Mouse (Mus musculus): ENCODE measurements around the gene Cd38. TPM values are rescaled to one million over a fixed set of nuclear protein-coding genes. Genes with fewer than 3 reads are reported as not detected.

The Cd38 gene
- total RNA-seq (2021): 10 to 100 TPM; 13.2 to 14.4 TPM
- long read RNA-seq, experiment 1, transcript Cd38-201 (8 exons, 3,270 nt): major isoform, 22 of 24 reads
- long read RNA-seq, experiment 1, partial matches to known transcripts: 0 of 24 reads
- long read RNA-seq, experiment 1, other reads (novel, unspliced or antisense): 2 of 24 reads
- long read RNA-seq, experiment 2, transcript Cd38-201 (8 exons, 3,270 nt): major isoform, 32 of 32 reads
- long read RNA-seq, experiment 2, partial matches to known transcripts: 0 of 32 reads
- long read RNA-seq, experiment 2, other reads (novel, unspliced or antisense): 0 of 32 reads

DNA sequence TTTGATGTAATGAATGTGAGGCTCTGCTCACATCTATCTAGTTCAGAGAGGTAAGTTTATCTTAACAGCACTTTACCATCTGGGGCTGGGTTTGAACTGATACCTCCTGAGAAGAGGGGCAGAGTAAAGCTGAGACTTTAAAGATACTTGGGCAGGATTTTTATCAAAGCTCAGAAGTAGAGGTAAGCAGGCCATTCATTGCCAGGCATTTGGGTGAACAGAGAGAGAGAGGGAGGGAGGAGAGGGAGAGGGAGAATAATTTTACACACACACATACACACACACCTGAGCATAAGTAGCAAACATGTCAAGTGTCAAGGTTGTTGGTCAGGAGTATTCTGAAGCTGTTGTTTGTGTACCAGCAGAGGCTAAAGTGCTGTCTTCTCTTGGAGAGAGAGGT lies at the start of gene Cd38:
Gene Cd38 (plus strand): TSS at position 301 of the 400 bp plus-strand sequence.
- no peak for DNase-seq (ENCODE audit: low spot score in 2 of 2)

DNA sequence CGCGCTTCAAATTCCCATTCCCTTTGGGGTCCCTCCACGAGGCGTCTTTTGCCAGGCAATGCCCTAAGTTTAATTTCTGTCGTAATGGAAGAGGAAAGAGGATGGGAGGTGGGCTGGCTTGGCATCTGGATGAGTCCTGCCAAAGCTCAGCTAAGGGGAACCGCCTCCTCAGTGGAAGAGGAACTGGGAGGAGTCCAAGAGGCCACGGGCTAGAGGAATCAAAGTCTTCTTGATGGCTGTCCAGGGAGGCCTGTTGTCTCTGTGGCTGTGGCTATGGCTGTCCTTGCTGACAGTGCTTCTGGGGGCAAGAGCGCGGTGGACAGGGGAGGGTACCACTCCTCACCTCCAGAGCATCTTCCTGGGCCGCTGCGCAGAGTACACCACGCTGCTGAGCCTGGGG lies 49.7 kb upstream of the Cd38 start, which contains the start of gene Bst1:
Gene Bst1 (plus strand): TSS at position 191 of the 400 bp plus-strand sequence.
- DNase-seq (ENCODE audit: low spot score in 2 of 2): no peak

DNA sequence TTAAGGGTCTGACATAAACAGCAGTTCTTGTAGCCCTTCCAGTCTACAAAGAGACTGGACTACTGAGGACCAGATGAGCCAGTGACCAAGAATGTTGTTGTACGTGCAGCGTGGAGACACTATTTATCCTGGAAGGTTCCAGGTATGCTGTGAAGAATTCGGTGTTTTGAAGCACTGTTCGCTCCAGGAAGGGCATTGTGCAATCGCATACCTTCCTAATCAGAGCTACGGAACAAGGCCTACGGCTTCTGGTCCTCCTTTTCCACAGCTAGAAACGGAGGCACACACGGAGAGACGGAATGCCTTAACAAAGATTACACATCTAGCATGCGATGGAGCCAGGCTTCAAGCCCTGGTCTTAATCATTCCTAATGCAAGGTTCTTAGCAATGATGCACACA lies 47.6 kb upstream of the Cd38 start:
- no peak for DNase-seq (ENCODE audit: low spot score in 2 of 2)

DNA sequence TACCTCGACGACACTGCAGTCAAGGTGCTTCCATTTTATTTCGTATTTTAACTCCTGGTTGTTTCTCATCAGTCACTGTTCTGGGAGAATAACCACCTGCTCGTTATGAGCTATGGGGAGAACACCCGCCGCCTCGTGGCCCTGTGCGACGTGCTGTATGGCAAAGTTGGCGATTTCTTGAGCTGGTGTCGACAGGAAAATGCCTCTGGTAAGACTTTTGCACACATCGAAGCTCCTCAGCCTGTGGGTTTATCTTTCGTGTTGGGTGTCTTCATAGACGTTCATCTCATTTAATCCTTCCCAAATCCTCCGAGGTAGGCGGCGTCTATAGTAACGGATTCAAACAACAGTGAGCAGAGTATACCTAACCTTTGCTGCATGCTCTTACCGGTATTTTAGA lies 46.8 kb upstream of the Cd38 start, which contains the start of gene Fbxl5:
Gene Fbxl5 (minus strand): TSS at position 101 of the 400 bp plus-strand sequence.
- no peak for DNase-seq (ENCODE audit: low spot score in 2 of 2)

DNA sequence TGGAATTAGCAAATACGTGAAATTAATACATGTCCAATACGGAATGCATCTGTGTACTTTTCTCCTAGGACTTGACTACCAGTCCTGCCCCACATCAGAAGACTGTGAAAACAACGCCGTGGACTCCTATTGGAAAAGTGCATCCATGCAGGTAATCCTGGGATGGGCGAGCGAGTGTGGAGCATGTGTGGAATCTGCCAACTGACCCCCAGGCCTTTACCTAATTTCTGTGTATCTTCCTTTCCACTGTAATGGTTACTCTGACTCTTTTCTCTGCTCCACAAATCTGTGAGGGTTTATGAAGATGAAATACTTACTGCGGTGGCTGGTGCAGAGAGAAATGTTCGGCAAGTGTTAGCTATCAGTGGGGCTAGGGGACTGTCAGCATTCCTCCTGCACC lies 46.2 kb upstream of the Cd38 start:
- no peak for DNase-seq (ENCODE audit: low spot score in 2 of 2)

DNA sequence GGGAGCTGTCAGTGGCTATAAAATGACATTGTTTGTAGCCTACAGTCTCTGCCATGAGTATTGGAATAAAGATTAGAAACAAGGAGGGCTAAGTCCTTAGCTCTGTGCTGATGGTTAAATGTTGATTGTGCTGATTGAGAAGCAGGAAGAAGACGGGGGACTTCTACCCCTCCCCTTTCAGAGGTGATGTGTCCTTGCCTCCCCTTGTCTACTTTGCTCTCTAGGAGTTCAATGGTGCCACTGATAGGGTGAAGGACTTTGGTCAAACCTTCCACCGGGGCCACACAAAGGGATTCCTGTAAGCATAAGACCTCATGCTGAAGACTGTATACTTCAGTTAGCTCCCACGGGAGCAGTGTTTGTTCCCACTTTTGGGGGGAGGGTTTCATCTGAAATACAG lies 45.5 kb upstream of the Cd38 start:
- DNase-seq (ENCODE audit: low spot score in 2 of 2): no peak

DNA sequence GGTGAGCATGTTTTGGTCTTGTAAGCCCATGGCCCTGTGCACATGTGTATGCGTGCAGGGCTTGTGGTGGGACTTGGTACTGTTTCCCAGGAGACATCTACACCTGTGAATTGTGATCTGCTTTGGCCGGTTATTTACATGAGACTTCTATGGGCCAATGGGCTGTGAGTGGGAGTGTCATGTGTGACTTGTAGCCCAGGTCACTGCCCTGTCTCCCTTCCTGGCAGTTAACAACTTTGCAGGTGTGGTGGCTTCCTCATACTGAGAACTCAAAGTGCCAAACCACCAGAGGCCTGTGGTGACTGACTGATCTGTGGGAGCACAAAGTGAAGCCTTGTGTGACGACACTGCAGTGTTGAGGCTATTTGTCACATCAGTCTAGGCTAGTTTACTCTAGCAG lies 43.8 kb upstream of the Cd38 start:
- DNase-seq (ENCODE audit: low spot score in 2 of 2): no peak

DNA sequence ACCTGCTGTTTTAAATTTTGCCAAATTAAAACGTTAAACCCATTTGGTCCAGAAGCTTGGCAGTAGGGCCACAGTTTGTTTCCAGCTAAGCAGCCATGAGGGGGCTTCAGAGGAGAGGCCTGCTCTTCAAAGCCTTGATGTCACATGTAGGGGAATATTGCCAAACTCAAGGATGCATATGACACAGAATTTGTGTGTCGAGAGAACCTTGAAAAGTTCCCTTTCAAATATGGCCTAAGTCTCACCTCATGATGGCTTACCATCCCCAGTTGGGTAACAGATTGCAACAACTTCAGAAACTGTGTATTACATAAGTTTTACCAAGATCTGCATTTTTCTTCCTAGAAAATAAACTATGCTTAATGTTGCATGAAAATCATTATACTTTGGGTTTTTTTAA lies 41.5 kb upstream of the Cd38 start:
- no peak for DNase-seq (ENCODE audit: low spot score in 2 of 2)

DNA sequence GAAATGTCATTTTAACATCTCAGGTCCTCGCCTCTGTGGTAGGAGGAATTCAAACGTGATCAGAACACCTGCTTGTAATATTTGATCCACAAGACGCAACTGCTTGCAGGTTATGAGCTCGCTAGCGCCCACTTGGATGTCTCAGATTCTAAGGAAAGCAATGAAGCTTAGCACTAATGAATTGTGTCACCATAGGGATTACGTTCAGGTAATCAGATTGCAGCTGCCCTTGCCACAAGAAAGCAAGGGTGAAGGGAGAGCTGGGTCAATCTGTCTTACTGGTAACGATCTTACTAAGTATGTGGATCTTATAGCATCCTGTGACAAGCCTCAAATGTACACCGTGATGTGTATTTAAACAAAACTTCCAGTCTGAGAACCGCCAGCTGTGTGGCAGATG lies 41.0 kb upstream of the Cd38 start:
- no peak for DNase-seq (ENCODE audit: low spot score in 2 of 2)

DNA sequence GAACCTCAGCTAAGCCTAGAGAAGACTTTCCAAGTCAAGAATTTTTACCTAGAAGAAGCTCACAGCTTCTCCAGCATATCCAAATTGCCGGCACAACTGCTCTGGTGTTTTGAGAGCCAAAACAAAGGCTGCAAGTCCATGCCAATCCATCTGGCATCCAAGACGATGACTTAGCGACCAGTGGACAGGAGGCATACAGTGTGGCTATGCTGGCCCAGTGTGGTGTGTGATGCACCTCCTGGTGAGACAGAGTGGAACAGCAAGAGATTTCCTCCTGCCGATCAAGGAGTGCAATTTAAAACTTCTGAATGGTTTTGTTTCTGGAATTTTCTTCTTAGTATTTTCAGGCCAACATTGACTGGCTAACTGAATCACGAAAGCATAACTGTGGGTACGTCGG lies 31.8 kb upstream of the Cd38 start:
- no peak for DNase-seq (ENCODE audit: low spot score in 2 of 2)

DNA sequence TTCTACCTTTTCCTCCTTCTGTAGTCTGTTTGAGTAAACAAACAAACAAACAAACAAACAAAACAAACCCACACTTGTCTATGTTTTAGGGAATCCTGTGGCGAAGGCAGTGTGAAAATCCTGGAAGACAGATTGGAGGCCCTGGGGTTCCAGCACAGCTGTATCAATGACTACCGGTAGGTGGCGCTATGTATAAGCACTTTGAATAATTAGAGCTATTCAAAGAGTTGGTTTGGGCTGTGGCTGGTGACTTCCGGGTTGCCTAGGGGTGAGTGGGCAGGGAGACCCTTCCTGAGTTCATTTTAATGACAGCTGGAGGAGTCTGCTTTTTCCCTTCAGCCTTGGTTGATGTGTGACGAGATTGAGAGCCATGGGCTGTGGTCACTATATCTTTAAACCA lies 31.0 kb upstream of the Cd38 start:
- DNase-seq (ENCODE audit: low spot score in 2 of 2): peak in 1 of 2 experiments; percentile 29

DNA sequence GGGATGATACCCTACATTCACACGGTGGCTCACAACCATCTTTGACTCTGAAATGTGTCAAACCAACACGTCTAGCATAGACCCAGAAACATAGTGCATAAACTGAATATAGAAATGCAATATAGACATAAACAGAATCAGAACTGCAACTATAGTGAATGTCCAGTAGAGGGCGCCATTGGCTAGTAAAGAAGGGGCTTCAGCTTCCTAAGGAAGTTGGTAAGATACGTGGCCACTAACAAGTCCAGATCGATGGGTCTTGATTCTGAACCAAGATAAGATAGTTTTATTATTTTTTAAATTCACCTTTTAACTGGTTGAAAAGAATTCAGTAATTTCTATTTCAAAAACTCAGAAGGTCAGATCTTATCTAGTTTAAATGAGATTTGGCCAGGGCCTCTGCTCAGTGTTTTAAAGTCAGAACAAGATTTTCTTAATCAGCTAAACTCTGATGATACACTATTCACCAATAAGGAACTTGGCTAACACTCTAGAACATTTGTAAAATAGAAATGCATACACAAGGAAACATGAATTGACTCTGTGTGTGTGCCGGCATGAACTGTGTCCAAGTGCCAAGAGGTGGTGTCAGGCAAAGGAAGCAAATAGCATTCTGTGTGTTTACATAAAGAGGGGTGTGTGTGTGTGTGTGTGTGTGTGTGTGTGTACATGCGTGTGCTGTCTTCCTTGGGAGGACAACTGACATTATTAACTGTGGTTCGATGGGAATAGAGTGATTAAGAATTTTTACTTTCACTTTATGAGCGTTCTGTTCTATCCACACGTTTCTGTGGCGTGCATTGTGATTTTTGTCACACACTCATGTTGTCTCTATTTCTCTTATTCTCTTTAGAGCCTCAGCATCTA lies 27.0 kb upstream of the Cd38 start:
- peak; percentile 14 to 69 for DNase-seq (ENCODE audit: low spot score in 2 of 2)

DNA sequence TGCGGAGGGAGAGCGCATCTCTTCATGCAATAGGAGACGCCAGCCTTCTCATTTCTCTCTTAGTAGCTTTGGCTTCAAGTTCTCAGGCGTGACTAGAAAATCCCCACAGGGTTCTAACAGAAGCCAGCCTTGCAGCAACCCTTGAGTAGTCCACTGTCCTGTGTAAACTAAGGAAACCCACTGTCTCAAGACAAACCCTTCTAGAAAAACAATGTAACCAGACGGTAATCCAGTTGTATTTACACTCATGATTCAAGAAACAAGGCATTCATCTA lies 26.4 kb upstream of the Cd38 start:
- DNase-seq (ENCODE audit: low spot score in 2 of 2): no peak

DNA sequence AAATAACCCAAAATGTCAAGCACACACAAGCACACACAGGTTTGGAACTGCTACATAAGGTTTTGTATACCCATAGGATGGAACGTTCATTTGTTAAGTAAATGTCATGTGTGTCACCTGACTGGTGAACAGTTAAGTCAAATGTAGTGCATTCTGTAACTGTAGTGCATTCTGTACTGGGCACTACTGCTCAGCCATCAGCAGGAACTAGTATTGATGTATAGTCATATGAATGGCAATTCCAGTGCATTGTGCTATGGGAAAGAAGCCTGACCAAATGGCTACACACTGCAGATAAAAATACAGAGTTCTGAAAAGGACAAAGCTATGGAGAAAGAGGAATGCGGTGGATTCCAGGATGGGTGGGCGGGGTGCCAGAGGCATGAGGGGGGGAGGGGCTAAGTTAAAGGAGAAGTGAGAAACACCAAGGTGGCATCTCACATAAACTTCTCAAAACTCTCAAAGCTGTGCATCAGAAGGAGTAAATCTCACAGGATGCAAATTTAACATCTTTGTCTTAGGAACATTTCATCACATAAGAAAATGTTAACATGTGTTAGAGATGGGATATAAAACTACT lies 25.7 kb upstream of the Cd38 start:
- DNase-seq (ENCODE audit: low spot score in 2 of 2): no peak

DNA sequence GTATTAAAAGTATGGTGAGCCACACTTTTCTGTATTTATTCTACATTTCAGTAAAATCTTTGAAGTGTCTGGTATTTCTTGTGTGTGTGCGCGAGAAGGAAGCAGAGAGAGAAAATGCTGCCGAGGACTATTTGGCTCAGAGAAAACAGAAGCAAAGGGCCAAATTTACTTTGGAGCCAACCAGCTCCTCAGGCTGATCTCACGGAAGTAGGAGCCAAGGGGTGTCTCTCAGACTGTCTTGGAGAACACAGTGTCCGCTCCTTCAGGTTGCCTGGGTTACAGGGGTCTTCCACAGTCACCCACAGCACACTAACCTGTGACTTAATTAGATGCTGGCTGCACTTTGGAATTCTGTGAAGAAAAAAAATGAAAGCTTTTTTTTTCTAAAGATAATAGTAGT lies 23.3 kb upstream of the Cd38 start:
- DNase-seq (ENCODE audit: low spot score in 2 of 2): peak in 1 of 2 experiments; percentile 33

DNA sequence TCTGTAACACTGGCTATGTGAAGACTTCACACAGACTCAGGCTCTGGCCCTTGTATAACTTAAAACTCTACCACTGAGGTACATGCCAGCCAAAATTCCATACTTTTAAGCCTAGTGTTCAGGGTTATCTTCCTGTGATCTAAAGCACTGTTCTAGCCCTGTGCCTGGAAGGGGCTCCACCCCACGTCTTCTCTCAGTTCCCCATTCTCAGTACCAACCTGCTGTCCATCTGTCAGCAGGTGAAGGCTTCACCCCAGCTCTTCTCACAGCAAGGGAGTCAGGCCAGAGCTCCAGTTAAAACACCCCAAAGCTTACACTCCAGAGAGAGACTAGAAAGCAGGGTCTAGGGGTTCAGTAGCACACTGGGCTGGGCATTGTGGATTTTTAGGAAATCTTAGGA lies 22.7 kb upstream of the Cd38 start:
- DNase-seq (ENCODE audit: low spot score in 2 of 2): no peak

DNA sequence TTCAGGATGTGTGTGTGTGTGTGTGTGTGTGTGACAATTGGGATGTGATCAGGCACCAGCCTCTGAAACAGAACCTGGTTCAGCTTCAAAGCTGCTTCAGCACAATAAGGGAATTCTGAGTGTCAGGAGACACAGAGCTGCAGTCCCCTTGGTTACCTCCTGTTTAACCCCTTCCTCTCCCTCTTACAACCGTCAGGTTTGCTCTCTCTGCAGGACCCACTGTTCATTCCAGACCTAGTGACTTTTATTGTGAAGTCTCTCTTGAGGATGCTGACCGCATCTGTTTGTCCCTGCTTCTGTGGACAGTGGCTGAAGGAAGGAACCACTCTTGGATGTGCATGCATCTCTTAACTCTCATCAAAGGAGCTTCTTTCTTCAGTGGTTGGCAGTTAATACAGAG lies 22.1 kb upstream of the Cd38 start:
- DNase-seq (ENCODE audit: low spot score in 2 of 2): no peak

DNA sequence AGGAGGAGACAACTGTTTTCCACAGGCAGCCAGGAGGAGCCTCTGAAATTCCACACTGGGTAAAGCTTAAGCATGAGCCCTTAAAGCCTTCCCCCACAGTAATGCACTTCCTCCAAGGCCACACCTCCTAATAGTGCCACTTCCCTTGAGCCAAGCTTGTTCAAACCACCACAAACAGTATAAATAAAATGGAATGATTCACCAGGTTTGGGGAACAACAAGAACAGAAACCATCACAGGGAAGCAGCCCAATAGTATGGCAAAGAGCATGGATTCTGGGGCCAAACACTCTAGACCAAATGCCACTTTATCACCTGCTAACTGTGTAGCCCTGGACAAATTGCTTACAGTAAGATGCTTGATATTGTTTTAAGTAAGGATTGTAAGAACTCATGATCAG lies 20.8 kb upstream of the Cd38 start:
- no peak for DNase-seq (ENCODE audit: low spot score in 2 of 2)

DNA sequence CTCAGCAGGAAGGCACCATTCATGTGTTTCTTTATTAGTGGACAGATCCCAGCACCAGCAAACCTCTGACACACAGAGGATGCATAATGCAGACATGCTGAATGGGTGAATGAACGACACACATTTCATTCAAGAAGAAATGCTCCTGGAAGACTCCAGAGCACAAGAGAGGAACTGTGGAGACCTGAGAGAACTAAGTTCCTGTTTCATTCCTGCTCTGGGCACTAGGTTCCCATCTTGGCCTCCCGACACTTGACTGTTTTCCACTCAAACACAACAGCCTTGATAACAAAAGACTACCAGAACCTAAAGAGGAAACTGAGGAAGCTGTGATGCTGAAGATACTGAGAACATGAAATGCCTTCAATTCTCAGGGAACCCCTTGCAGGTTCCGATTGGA lies 20.1 kb upstream of the Cd38 start:
- no peak for DNase-seq (ENCODE audit: low spot score in 2 of 2)

DNA sequence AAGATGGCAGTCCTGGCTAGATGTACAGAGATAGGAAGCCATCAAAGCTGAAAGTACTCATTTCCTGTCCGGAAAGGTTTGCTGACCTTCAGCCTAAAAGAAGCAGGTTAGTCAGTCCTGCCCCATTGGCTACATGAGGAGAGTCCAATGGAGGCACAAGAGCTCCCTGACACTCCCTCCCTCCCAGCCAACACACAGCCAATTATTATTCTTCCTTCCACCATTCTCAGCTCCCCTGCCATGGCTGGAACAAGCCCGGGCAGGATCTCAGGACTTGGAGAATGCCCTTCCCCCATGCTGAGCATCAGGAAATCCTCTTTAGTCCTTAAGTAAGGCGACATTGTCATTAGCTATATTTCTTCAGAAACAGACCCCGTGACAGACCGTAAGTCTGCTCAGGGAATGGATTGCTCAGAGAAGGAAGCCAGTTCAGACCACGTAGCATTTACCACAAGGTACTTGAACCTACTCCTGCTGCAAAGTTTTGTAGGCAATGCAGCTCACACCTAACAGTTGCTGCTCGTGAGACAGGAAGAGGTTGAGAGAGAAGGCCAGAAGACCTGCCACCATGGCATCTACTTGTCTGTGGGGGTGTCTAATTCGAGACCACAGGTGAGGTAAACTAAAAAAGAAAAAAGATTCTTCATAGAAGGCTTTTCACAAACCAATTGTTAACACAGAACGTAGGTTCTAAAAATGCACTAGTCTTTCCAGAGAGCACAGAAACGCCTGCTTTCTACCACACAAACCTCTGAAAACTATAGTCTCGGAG lies 15.1 kb upstream of the Cd38 start:
- no peak for DNase-seq (ENCODE audit: low spot score in 2 of 2)

DNA sequence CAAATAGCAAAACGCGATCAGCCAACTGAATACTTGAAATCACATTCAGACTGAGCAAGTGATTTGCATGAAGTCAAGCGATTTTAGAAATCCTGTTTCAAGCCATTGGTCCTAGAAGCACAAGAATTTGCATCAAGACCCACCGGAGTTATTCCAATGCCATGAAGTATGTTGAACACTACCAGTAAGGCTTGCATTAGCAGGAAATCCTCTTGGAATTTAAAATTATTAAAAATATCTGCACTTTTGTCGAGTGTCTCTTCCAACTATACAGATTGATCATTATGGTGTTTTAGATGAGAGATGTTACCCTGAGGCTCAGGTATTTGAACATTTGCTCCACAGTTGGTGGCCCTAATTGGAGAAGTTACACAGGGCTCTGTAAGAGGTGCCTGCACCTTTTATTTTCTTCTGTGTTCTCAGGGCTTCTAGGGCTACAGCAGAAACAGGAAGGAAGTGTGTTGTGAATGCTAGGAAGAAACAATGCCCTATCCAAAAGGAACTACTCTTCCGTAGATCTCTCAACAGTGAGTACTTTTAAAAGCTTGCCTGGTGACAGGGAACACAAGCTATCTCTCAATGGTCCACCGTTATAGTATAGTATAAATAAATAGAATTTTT lies 14.4 kb upstream of the Cd38 start:
- no peak for DNase-seq (ENCODE audit: low spot score in 2 of 2)
